Mouse (Mus musculus): ENCODE measurements at regions not wholly inside any gene's neighbourhood (a gene's known extent, or its start where the extent isn't known, plus 50 kb on each side); places are given as distances from the start of the nearest gene placed in this dataset.

DNA sequence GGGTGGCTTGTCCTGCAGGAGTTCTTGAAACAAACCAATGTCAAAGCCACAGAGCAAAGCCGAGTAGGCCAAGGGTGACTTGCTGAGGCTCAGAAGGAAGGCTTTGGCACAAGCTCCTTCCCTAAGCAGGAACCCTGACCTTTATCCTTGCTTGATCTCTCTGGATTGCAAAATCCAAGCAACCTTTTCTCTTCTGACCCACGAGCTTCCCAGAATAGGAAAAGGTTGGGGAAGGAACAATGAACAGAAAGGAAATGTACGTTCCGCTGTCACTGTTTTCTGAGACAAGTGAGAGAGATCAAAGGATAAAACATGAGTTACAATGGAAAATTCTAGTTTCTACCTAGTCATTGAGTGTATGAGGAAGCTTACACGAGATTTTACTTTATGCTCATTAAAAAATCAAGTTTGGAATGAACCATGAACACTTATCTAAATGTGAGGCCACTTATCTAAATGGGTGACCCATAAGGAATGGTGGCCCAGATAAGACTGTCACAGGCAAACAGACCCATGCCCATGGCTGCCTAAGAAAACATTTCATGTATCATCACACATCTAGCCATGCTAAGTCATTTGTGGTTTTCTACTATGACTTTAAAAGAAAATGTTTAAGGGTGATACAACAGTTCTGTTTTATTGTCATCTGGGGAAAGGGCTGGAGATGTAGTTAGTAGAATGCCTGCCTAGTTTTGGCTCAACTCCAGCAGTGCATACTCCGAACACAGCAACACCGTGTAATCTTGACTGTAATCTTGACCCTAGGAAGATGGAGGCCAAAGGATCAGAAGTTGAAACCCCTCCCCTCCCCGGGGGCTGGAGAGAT lies 80.7 kb upstream of the Tbl1xr1 start:
- peaks cover 16% of the 10 kb centered on the region for H3K4me1 ChIP-seq (ENCODE audit: control insufficient read depth, insufficient read depth, low read length)
- H3K27ac ChIP-seq = peak overlapping the region; percentile 10
- H3K27me3 ChIP-seq (ENCODE audit: control insufficient read depth, insufficient read depth, low read length) = no peaks in the 10 kb centered on the region
- intact Hi-C loops (cut with DNase I) = loop anchor here (5.0 kb wide), 1 partner anchor 33 kb away; no protein-coding TSS in a partner anchor
- H3K4me3 ChIP-seq = no peak overlapping the region
- H3K9ac ChIP-seq (ENCODE audit: low read depth, low read length) = no peak overlapping the region
- WGBS = 33% methylated on average over 8 of the region's 8 CpGs
- peak in 1 of 2 experiments; percentile 46 for DNase-seq
- no peaks in the 10 kb centered on the region for H3K79me2 ChIP-seq (replicated peaks; ENCODE audit: control insufficient read depth, insufficient read depth, low read length)
- peaks cover 2% of the 10 kb centered on the region; the same call in 1 of the 2 replicates for H3K36me3 ChIP-seq (ENCODE audit: control insufficient read depth, insufficient read depth, low read length)
- no peak for TF ChIP-seq EP300 (IDR thresholded peaks at IDR 0.05; ENCODE audit: insufficient read depth, low read depth, low read length)
- no peak for TF ChIP-seq CTCF (IDR thresholded peaks at IDR 0.05)
- no peak for TF ChIP-seq POLR2A (IDR thresholded peaks at IDR 0.05; ENCODE audit: insufficient read depth, low read depth, low read length)

DNA sequence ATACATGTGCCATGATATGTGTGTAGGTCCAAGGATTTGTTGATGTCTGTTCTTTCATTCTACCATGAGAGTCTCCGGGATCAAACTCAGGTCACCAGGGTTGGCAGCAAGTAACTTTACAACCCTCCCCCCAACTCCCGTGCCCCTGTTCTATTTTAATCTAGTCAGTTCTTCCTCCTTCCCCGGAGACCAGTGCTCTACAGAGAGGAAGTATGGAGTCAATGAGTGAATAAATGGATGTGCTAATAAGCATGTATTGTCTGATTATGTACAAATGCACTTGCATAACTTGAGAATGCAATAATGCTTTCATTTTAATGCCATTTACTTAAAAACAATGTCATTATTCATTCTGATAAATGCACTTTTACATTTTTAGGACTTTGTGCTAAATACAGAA lies 79.1 kb upstream of the Tbl1xr1 start:
- intact Hi-C loops (cut with DNase I) = loop anchor here (5.0 kb wide), 1 partner anchor 35 kb away; no protein-coding TSS in a partner anchor
- 41% methylated on average over 3 of the region's 3 CpGs for WGBS
- H3K9ac ChIP-seq (ENCODE audit: low read depth, low read length) = no peak overlapping the region
- H3K79me2 ChIP-seq (replicated peaks; ENCODE audit: control insufficient read depth, insufficient read depth, low read length) = no peaks in the 10 kb centered on the region
- no peak overlapping the region for H3K4me3 ChIP-seq
- H3K36me3 ChIP-seq (ENCODE audit: control insufficient read depth, insufficient read depth, low read length) = peaks cover 2% of the 10 kb centered on the region; the same call in 1 of the 2 replicates
- TF ChIP-seq POLR2A (IDR thresholded peaks at IDR 0.05; ENCODE audit: insufficient read depth, low read depth, low read length) (no peak), CTCF (IDR thresholded peaks at IDR 0.05) (no peak), EP300 (IDR thresholded peaks at IDR 0.05; ENCODE audit: insufficient read depth, low read depth, low read length) (no peak)
- H3K4me1 ChIP-seq (ENCODE audit: control insufficient read depth, insufficient read depth, low read length) = peaks cover 16% of the 10 kb centered on the region
- no peak overlapping the region for H3K27ac ChIP-seq
- no peak for DNase-seq
- no peaks in the 10 kb centered on the region for H3K27me3 ChIP-seq (ENCODE audit: control insufficient read depth, insufficient read depth, low read length)

DNA sequence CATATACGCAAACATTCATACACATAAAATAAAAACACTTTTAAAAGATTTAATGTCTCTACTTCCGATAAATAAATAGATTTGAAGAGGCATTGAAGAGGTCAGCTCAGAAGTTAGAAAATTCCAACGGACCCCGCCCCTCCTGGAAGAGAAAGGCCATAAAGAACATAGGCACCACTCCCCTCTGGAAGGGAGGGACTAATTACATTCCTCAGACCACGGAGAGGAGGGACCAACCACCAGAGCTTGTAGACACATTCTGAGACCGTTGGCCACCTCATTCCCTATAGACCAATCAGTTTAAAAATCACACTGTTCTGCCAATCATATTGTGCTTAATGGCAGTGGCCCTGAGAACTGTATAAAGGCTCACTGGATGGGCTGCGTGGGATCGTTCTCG lies 71.0 kb upstream of the Tbl1xr1 start:
- Histone ChIP-seq H3K4me3 (no peak overlapping the region), H3K4me1 (ENCODE audit: control insufficient read depth, insufficient read depth, low read length) (peaks cover 9% of the 10 kb centered on the region), H3K27me3 (ENCODE audit: control insufficient read depth, insufficient read depth, low read length) (no peaks in the 10 kb centered on the region), H3K36me3 (ENCODE audit: control insufficient read depth, insufficient read depth, low read length) (peaks cover 4% of the 10 kb centered on the region), H3K9ac (ENCODE audit: low read depth, low read length) (no peak overlapping the region), H3K27ac (no peak overlapping the region), H3K79me2 (replicated peaks; ENCODE audit: control insufficient read depth, insufficient read depth, low read length) (no peaks in the 10 kb centered on the region)
- no peak for TF ChIP-seq POLR2A (IDR thresholded peaks at IDR 0.05; ENCODE audit: insufficient read depth, low read depth, low read length)
- 86% methylated on average over 9 of the region's 9 CpGs for WGBS
- DNase-seq = no peak
- intact Hi-C loops (cut with DNase I) = loop anchor here (5.0 kb wide), 1 partner anchor 72 kb away; the partner anchor contains the start of gene Tbl1xr1

DNA sequence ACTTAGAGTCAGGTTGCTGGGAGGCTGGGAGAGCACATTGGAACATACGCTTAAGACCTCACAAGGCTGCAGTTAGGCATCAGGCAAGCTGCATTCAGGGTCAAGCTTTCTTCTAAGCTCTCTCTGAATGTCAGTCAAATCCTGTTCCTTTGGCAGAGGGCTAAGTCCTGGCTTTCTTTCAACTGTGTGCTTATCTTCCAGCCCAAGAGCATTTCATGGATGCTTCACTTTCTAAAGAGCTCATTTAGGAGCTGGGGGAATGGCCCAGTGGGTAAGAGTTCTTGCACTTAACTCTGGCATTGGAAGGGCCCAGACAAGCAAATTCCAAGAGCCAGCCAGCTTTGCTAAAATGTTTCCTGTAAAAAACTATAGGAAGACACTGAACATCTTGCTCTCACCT lies 70.3 kb upstream of the Tbl1xr1 start:
- Histone ChIP-seq H3K27ac (peak overlapping the region; percentile 41), H3K79me2 (replicated peaks; ENCODE audit: control insufficient read depth, insufficient read depth, low read length) (no peaks in the 10 kb centered on the region), H3K4me3 (no peak overlapping the region), H3K36me3 (ENCODE audit: control insufficient read depth, insufficient read depth, low read length) (peaks cover 4% of the 10 kb centered on the region), H3K4me1 (ENCODE audit: control insufficient read depth, insufficient read depth, low read length) (peaks cover 10% of the 10 kb centered on the region), H3K27me3 (ENCODE audit: control insufficient read depth, insufficient read depth, low read length) (no peaks in the 10 kb centered on the region), H3K9ac (ENCODE audit: low read depth, low read length) (no peak overlapping the region)
- 74% methylated on average over 1 of the region's 1 CpGs for WGBS
- peak in 1 of 2 experiments; percentile 56 for DNase-seq
- intact Hi-C loops (cut with DNase I) = loop anchor here (5.0 kb wide), 1 partner anchor 71 kb away; the partner anchor contains the start of gene Tbl1xr1
- TF ChIP-seq EP300 (IDR thresholded peaks at IDR 0.05; ENCODE audit: insufficient read depth, low read depth, low read length) (no peak), CTCF (IDR thresholded peaks at IDR 0.05) (no peak), POLR2A (IDR thresholded peaks at IDR 0.05; ENCODE audit: insufficient read depth, low read depth, low read length) (no peak)

DNA sequence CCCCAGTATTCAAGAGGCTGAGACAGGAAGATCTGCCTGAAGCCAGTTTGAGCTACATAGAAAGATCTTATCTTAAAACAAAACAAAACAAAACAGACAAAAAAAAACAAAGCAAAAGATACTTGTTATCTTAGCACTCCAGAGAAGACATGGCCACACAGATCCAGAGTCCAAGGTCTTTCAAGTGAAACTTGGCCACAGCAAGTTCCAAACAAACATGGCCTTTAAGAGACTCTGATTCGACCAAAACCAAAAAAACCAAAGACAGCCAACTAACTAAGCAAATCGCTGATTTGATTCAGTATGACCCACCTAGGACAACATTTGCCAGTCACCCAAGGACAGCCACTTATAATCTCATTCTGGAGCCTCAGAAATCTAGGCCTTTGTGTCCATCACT lies 69.8 kb upstream of the Tbl1xr1 start:
- H3K27ac ChIP-seq = peak overlapping the region; percentile 41
- TF ChIP-seq CTCF (IDR thresholded peaks at IDR 0.05) (no peak), EP300 (IDR thresholded peaks at IDR 0.05; ENCODE audit: insufficient read depth, low read depth, low read length) (no peak), POLR2A (IDR thresholded peaks at IDR 0.05; ENCODE audit: insufficient read depth, low read depth, low read length) (no peak)
- intact Hi-C loops (cut with DNase I) = loop anchor here (5.0 kb wide), 1 partner anchor 71 kb away; the partner anchor contains the start of gene Tbl1xr1

DNA sequence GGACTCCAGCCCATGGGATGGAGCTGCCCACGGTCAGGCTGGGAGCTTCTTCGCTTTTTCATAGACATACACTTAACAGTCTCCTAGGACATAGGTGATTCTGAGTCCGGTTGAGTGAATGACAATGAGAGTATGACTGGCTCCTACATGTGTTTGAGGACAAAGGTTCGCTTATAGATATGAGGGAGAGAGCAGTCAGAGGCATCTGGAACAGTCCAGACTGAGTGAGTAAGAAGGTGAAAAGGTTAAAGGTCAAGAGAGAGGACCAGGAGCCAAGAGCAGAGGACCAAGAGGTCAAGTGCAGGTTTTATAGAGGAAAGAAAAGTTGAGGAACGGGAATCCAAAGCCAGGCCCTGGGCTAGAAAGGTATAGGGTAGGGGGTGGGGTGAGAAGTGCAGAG lies 68.7 kb upstream of the Tbl1xr1 start:
- Histone ChIP-seq H3K27ac (no peak overlapping the region), H3K4me3 (no peak overlapping the region), H3K36me3 (ENCODE audit: control insufficient read depth, insufficient read depth, low read length) (peaks cover 4% of the 10 kb centered on the region), H3K79me2 (replicated peaks; ENCODE audit: control insufficient read depth, insufficient read depth, low read length) (no peaks in the 10 kb centered on the region), H3K4me1 (ENCODE audit: control insufficient read depth, insufficient read depth, low read length) (peaks cover 10% of the 10 kb centered on the region), H3K9ac (ENCODE audit: low read depth, low read length) (no peak overlapping the region), H3K27me3 (ENCODE audit: control insufficient read depth, insufficient read depth, low read length) (no peaks in the 10 kb centered on the region)
- no peak for DNase-seq
- 94% methylated on average over 5 of the region's 5 CpGs for WGBS
- no peak for TF ChIP-seq EP300 (IDR thresholded peaks at IDR 0.05; ENCODE audit: insufficient read depth, low read depth, low read length)
- TF ChIP-seq POLR2A (IDR thresholded peaks at IDR 0.05; ENCODE audit: insufficient read depth, low read depth, low read length) = no peak
- TF ChIP-seq CTCF (IDR thresholded peaks at IDR 0.05) = no peak
- intact Hi-C loops (cut with DNase I) = loop anchor here (5.0 kb wide), 1 partner anchor 70 kb away; the partner anchor contains the start of gene Tbl1xr1

More for the DNA sequence above, 69.8 kb upstream of the Tbl1xr1 start:
- no peak for DNase-seq
- 65% methylated on average over 2 of the region's 2 CpGs for WGBS
- peaks cover 4% of the 10 kb centered on the region for H3K36me3 ChIP-seq (ENCODE audit: control insufficient read depth, insufficient read depth, low read length)
- H3K4me1 ChIP-seq (ENCODE audit: control insufficient read depth, insufficient read depth, low read length) = peaks cover 10% of the 10 kb centered on the region
- no peak overlapping the region for H3K9ac ChIP-seq (ENCODE audit: low read depth, low read length)
- no peak overlapping the region for H3K4me3 ChIP-seq
- no peaks in the 10 kb centered on the region for H3K27me3 ChIP-seq (ENCODE audit: control insufficient read depth, insufficient read depth, low read length)
- H3K79me2 ChIP-seq (replicated peaks; ENCODE audit: control insufficient read depth, insufficient read depth, low read length) = no peaks in the 10 kb centered on the region
